Mouse (Mus musculus): ENCODE results near the gene Rnf212b. TPM values are rescaled to one million over a fixed set of nuclear protein-coding genes. Genes with fewer than 3 reads are reported as not detected.

Rnf212b gene
- total RNA-seq, 2 experiments from 2014 or later: not detected

- intact Hi-C loops (cut with DNase I): loop anchor here (1.0 to 5.0 kb wide), 3 partner anchors 39 to 192 kb away; partner anchors contain the start of genes Ngdn, Thtpa and Zfhx2
- DNase-seq (ENCODE audit: low spot score in 2 of 2): peak; percentile 83 to 92
These were observed 86.4 kb downstream of the Rnf212b start for GRCm38 (mm10) chr14:54900383-54900782.

- DNase-seq (ENCODE audit: low spot score in 2 of 2): no peak
- intact Hi-C loops (cut with DNase I): loop anchor here (5.0 kb wide), 1 partner anchor 189 kb away; the partner anchor contains the start of genes Thtpa and Zfhx2
These were observed 89.7 kb downstream of the Rnf212b start for GRCm38 (mm10) chr14:54903641-54904040.

Other genes starting within 250 kb of the Rnf212b start
- 1 to 10 TPM; 2.7 to 3.1 TPM for gene Ajuba, start 236.6 kb upstream of the Rnf212b start, total RNA-seq (2021)
- gene 4931414P19Rik, start 208.1 kb upstream of the Rnf212b start, total RNA-seq (2021): 1 to 10 TPM; 4.4 to 7.4 TPM
- 100 to 1,000 TPM; 185 to 188 TPM for gene Psmb5, start 196.1 kb upstream of the Rnf212b start, total RNA-seq (2021)
- gene Psmb11, start 192.7 kb upstream of the Rnf212b start, total RNA-seq (2021): under 1 TPM in 1 of 2 experiments, not detected in 1; 0.30 TPM
- not detected for gene Gm17606, start 173.2 kb upstream of the Rnf212b start, total RNA-seq (2021)
- gene Cdh24, start 172.8 kb upstream of the Rnf212b start, total RNA-seq (2021): 10 to 100 TPM; 10.5 to 12.2 TPM
- 10 to 100 TPM; 23.4 to 23.8 TPM for gene 1700123O20Rik, start 127.9 kb upstream of the Rnf212b start, total RNA-seq (2021)
- 100 to 1,000 TPM; 183 to 184 TPM for gene Acin1, start 127.2 kb upstream of the Rnf212b start, total RNA-seq (2021)
- gene Gm29776, start 115.3 kb upstream of the Rnf212b start, total RNA-seq (2021): not detected
- not detected for gene Cebpe, start 102.0 kb upstream of the Rnf212b start, total RNA-seq (2021)
- gene Slc7a8, start 32.2 kb upstream of the Rnf212b start, total RNA-seq (2021): 10 to 100 TPM; 68.7 to 70.6 TPM
- 10 to 100 TPM; 11.5 to 16.7 TPM for gene Homez, start 56.8 kb downstream of the Rnf212b start, total RNA-seq (2021)
- gene Ppp1r3e, start 63.4 kb downstream of the Rnf212b start, total RNA-seq (2021): 10 to 100 TPM; 18.2 to 19.1 TPM
- 100 to 1,000 TPM; 104 to 105 TPM for gene Bcl2l2, start 69.2 kb downstream of the Rnf212b start, total RNA-seq (2021)
- gene Gm20521, start 69.3 kb downstream of the Rnf212b start, total RNA-seq (2021): 1 to 10 TPM in 1 of 2 experiments, under 1 TPM in 1; 0.40 to 2.1 TPM
- 100 to 1,000 TPM; 233 to 257 TPM for gene Pabpn1, start 78.4 kb downstream of the Rnf212b start, total RNA-seq (2021)
- gene Slc22a17, start 99.0 kb downstream of the Rnf212b start, total RNA-seq (2021): 100 to 1,000 TPM; 630 to 690 TPM
- gene Efs, start 112.0 kb downstream of the Rnf212b start, total RNA-seq (2021): 1 to 10 TPM; 5.8 to 8.1 TPM
- not detected for gene Il25, start 118.6 kb downstream of the Rnf212b start, total RNA-seq (2021)
- 10 to 100 TPM; 38.2 to 40.8 TPM for gene Cmtm5, start 122.1 kb downstream of the Rnf212b start, total RNA-seq (2021)
- gene Myh6, start 152.8 kb downstream of the Rnf212b start, total RNA-seq (2021): 1 to 10 TPM; 2.7 to 3.7 TPM
- not detected for gene Gm17428, start 162.8 kb downstream of the Rnf212b start, total RNA-seq (2021)
- 1 to 10 TPM; 5.6 to 7.8 TPM for gene Myh7, start 180.5 kb downstream of the Rnf212b start, total RNA-seq (2021)
- gene Ngdn, start 201.3 kb downstream of the Rnf212b start, total RNA-seq (2021): 10 to 100 TPM; 20.2 to 21.6 TPM

All from left cerebral cortex, postnatal 14 days (tissue).